Mouse (Mus musculus) neural tube, embryonic 11.5 days (tissue): ENCODE data around the gene Scn2a. TPM values are rescaled to one million over a fixed set of nuclear protein-coding genes. Genes with fewer than 3 reads are reported as not detected.
"Not testable (repeated sequence)": the region's sequence is repeated elsewhere in the genome, so short reads cannot be mapped to it uniquely, and the experiment has no call there.

ENCODE experiments used
- ATAC-seq: fragments of 200-750 bp; cut with Nextera tagmentation; 2 replicates; pipeline ENCODE4 v1.8.0; 2017; ENCODE audit warnings: moderate number of reproducible peaks, mild to moderate bottlenecking, moderate TSS enrichment, moderate library complexity; ENCODE audit not compliant: insufficient read depth, low FRiP score, low TSS enrichment
- DNase-seq: peaks from one replicate; pipeline ENCODE4 v3.0.0-alpha.2; 2015; ENCODE audit warnings: low spot score
- H3K27ac ChIP-seq: fragments of 300-500 bp; sonication (generic); 2 replicates; pipeline ENCODE4 v1.5.1; 2014; ENCODE audit warnings: low read depth, mild to moderate bottlenecking, low read length
- H3K27me3 ChIP-seq: fragments of 300-500 bp; sonication (generic); 2 replicates; pipeline ENCODE4 v1.6.1; 2014; ENCODE audit warnings: mild to moderate bottlenecking, low read length, mixed read lengths; ENCODE audit not compliant: control insufficient read depth, insufficient read depth
- H3K36me3 ChIP-seq: fragments of 300-500 bp; sonication (generic); 2 replicates; pipeline ENCODE4 v1.6.1; 2014; ENCODE audit warnings: mild to moderate bottlenecking, low read length, moderate library complexity, mixed read lengths; ENCODE audit not compliant: control insufficient read depth, insufficient read depth
- H3K4me1 ChIP-seq: fragments of 300-500 bp; sonication (generic); 2 replicates; pipeline ENCODE4 v1.6.1; 2014; ENCODE audit warnings: low read length, mixed read lengths; ENCODE audit not compliant: control insufficient read depth, insufficient read depth
- H3K4me2 ChIP-seq: fragments of 300-500 bp; sonication (generic); 2 replicates; pipeline ENCODE4 v1.6.1; 2014; ENCODE audit warnings: low read depth, mild to moderate bottlenecking, moderate library complexity
- H3K4me3 ChIP-seq: fragments of 300-500 bp; sonication (generic); 2 replicates; pipeline ENCODE4 v1.5.1; 2014; ENCODE audit warnings: low read depth, low read length
- H3K9ac ChIP-seq: fragments of 300-500 bp; sonication (generic); 2 replicates; pipeline ENCODE4 v1.6.1; 2014; ENCODE audit warnings: mild to moderate bottlenecking, low read length
- H3K9me3 ChIP-seq: fragments of 300-500 bp; sonication (generic); 2 replicates; pipeline ENCODE4 v1.6.1; 2016; ENCODE audit warnings: low read length; ENCODE audit not compliant: control insufficient read depth
- WGBS: fragments of 180-500 bp; shearing (Covaris S2); extraction: QIAGEN DNeasy Blood & Tissue Kit; methylation state at CpG from one replicate; pipeline ENCODE4 v1.1.7; 2014; 5-methylcytosine and 5-hydroxymethylcytosine counted together
- polyA plus RNA-seq: library from polyadenylated mRNA; unstranded; fragments of >200 nt; fragmentation: Nextera tagmentation; extraction: Ambion mirVana; gene quantifications from 2 replicates; pipeline ENCODE4 v1.2.1, GENCODE M21; 2014

The Scn2a gene
- polyA plus RNA-seq, 1 experiment from 2014 or later: 11.4 TPM

GRCm38 (mm10) chr2:65782442-65782841 lies 161.9 kb downstream of the Scn2a start:
- Histone ChIP-seq H3K9me3 (no peaks in the 10 kb centered on the region), H3K4me3 (no peak overlapping the region)

GRCm38 (mm10) chr2:65783392-65783791 lies 162.8 kb downstream of the Scn2a start:
- ATAC-seq: no peak

More at GRCm38 (mm10) chr2:65782442-65782841, 161.9 kb downstream of the Scn2a start:
- H3K4me2 ChIP-seq: no peak overlapping the region
- H3K27ac ChIP-seq: no peak overlapping the region
- 76% methylated on average over 7 of the region's 7 CpGs for WGBS
- H3K27me3 ChIP-seq: no peaks in the 10 kb centered on the region
- no peak overlapping the region for H3K9ac ChIP-seq
- H3K4me1 ChIP-seq: no peaks in the 10 kb centered on the region
- no peaks in the 10 kb centered on the region for H3K36me3 ChIP-seq
- no peak for ATAC-seq
- no peak for DNase-seq

GRCm38 (mm10) chr2:65792516-65792915 lies 171.9 kb downstream of the Scn2a start:
- WGBS: 36% methylated on average over 3 of the region's 3 CpGs
- H3K36me3 ChIP-seq: no peaks in the 10 kb centered on the region
- H3K27ac ChIP-seq: no peak overlapping the region
- H3K4me1 ChIP-seq: no peaks in the 10 kb centered on the region
- no peak overlapping the region for H3K9ac ChIP-seq
- no peak overlapping the region for H3K4me2 ChIP-seq
- no peak for ATAC-seq
- H3K9me3 ChIP-seq: no peaks in the 10 kb centered on the region
- H3K27me3 ChIP-seq: no peaks in the 10 kb centered on the region
- DNase-seq: no peak
- H3K4me3 ChIP-seq: no peak overlapping the region

More at GRCm38 (mm10) chr2:65783392-65783791, 162.8 kb downstream of the Scn2a start:
- H3K9me3 ChIP-seq: no peaks in the 10 kb centered on the region
- H3K9ac ChIP-seq: no peak overlapping the region
- 83% methylated on average over 2 of the region's 2 CpGs for WGBS
- H3K4me1 ChIP-seq: no peaks in the 10 kb centered on the region
- H3K4me2 ChIP-seq: no peak overlapping the region
- H3K4me3 ChIP-seq: no peak overlapping the region
- no peaks in the 10 kb centered on the region for H3K27me3 ChIP-seq
- no peak for DNase-seq
- H3K36me3 ChIP-seq: no peaks in the 10 kb centered on the region
- no peak overlapping the region for H3K27ac ChIP-seq

GRCm38 (mm10) chr2:65793593-65793992 lies 173.0 kb downstream of the Scn2a start:
- Histone ChIP-seq H3K9ac (no peak overlapping the region), H3K4me3 (no peak overlapping the region), H3K36me3 (no peaks in the 10 kb centered on the region), H3K27ac (no peak overlapping the region), H3K9me3 (no peaks in the 10 kb centered on the region), H3K4me1 (no peaks in the 10 kb centered on the region), H3K4me2 (no peak overlapping the region), H3K27me3 (no peaks in the 10 kb centered on the region)
- WGBS: 84% methylated on average over 2 of the region's 2 CpGs
- ATAC-seq (no peak), DNase-seq (no peak)

GRCm38 (mm10) chr2:65801054-65801709 lies 180.6 kb downstream of the Scn2a start:
- Histone ChIP-seq H3K27ac (no peak overlapping the region), H3K4me1 (no peaks in the 10 kb centered on the region), H3K9me3 (no peaks in the 10 kb centered on the region), H3K9ac (no peak overlapping the region), H3K36me3 (no peaks in the 10 kb centered on the region), H3K4me2 (no peak overlapping the region), H3K27me3 (no peaks in the 10 kb centered on the region), H3K4me3 (no peak overlapping the region)
- ATAC-seq (no peak), DNase-seq (no peak)
- WGBS: 85% methylated on average over 1 of the region's 1 CpGs

- ATAC-seq (no peak), DNase-seq (no peak)
- H3K27ac ChIP-seq: no peak overlapping the region
- H3K9ac ChIP-seq: no peak overlapping the region
- no peaks in the 10 kb centered on the region for H3K4me1 ChIP-seq
- no peaks in the 10 kb centered on the region for H3K27me3 ChIP-seq
- no peak overlapping the region for H3K4me2 ChIP-seq
- H3K9me3 ChIP-seq: no peaks in the 10 kb centered on the region
- no peak overlapping the region for H3K4me3 ChIP-seq
- 88% methylated on average over 6 of the region's 6 CpGs for WGBS
- H3K36me3 ChIP-seq: no peaks in the 10 kb centered on the region
These were observed 186.0 kb downstream of the Scn2a start for GRCm38 (mm10) chr2:65806556-65806955.

DNA sequence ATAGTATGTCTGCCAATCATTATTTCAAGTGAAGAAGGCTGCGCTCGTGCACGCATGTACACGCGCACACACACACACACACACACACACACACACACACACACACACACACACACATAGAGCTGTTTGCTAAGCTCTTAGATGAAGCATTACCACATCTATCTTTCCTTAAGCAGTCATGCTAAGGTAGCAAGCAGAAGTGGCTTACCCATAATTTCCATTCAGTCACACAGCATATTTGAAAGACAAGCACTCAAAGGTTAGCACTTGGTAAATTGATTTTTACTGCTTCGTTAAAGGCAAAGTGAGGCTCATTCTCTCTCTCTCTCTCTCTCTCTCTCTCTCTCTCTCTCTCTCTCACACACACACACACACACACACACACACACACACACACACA lies 190.6 kb downstream of the Scn2a start:
- not testable (repeated sequence) for H3K9ac ChIP-seq, H3K27me3 ChIP-seq, H3K27ac ChIP-seq, DNase-seq, H3K9me3 ChIP-seq, H3K4me3 ChIP-seq, H3K36me3 ChIP-seq, ATAC-seq, H3K4me1 ChIP-seq, H3K4me2 ChIP-seq
- 90% methylated on average over 6 of the region's 6 CpGs for WGBS

Other genes with a start within 250 kb of the Scn2a start
- 24.0 and 27.4 TPM in 2 replicates for gene Scn3a, start 53.1 kb upstream of the Scn2a start, polyA plus RNA-seq
- gene Csrnp3, start 225.0 kb downstream of the Scn2a start, polyA plus RNA-seq: 15.5 and 16.7 TPM in 2 replicates